Mouse (Mus musculus) embryonic facial prominence, embryonic 10.5 days (tissue): ENCODE data around the gene Col1a1. TPM values are rescaled to one million over a fixed set of nuclear protein-coding genes. Genes with fewer than 3 reads are reported as not detected.

ENCODE experiments used
- DNase-seq: peaks from one replicate; pipeline ENCODE4 v3.0.0-alpha.2; 2017; ENCODE audit warnings: low spot score
- H3K27ac ChIP-seq: fragments of 300-500 bp; sonication (generic); replicated peaks from 2 replicates; pipeline ENCODE4 v1.5.1; 2016; ENCODE audit warnings: mild to moderate bottlenecking
- H3K27me3 ChIP-seq: fragments of 300-500 bp; sonication (generic); replicated peaks from 2 replicates; pipeline ENCODE4 v1.6.1; 2016; ENCODE audit warnings: low read depth, mild to moderate bottlenecking; ENCODE audit not compliant: poor library complexity, severe bottlenecking
- H3K36me3 ChIP-seq: fragments of 300-500 bp; sonication (generic); replicated peaks from 2 replicates; pipeline ENCODE4 v1.6.1; 2016; ENCODE audit warnings: mild to moderate bottlenecking, moderate library complexity
- H3K4me1 ChIP-seq: fragments of 300-500 bp; sonication (generic); 2 replicates; pipeline ENCODE4 v1.6.1; 2016
- H3K4me3 ChIP-seq: fragments of 300-500 bp; sonication (generic); 2 replicates; pipeline ENCODE4 v1.5.1; 2016; ENCODE audit warnings: mild to moderate bottlenecking, moderate library complexity
- H3K9me3 ChIP-seq: fragments of 300-500 bp; sonication (generic); 2 replicates; pipeline ENCODE4 v1.6.1; 2016; ENCODE audit warnings: mild to moderate bottlenecking
- WGBS: fragments of 180-500 bp; shearing (Covaris S2); methylation state at CpG from one replicate; pipeline ENCODE4 v1.1.7; 2016; 5-methylcytosine and 5-hydroxymethylcytosine counted together
- polyA plus RNA-seq: library from polyadenylated mRNA; unstranded; fragments of >200 nt; fragmentation: Nextera tagmentation; extraction: Ambion mirVana; gene quantifications from 2 replicates; pipeline ENCODE4 v1.2.1, GENCODE M21; 2016

The Col1a1 gene
- polyA plus RNA-seq, 1 experiment from 2014 or later, result 88.8 TPM

- H3K9me3 ChIP-seq, result no peaks in the 10 kb centered on the region
- H3K4me1 ChIP-seq, result peaks cover 60% of the 10 kb centered on the region
- no peak for DNase-seq
- H3K27me3 ChIP-seq, result no peaks in the 10 kb centered on the region
- WGBS, result 76% methylated on average over 5 of the region's 5 CpGs
- no peak overlapping the region for H3K27ac ChIP-seq
- H3K36me3 ChIP-seq, result no peaks in the 10 kb centered on the region
- H3K4me3 ChIP-seq, result no peak overlapping the region
These were observed 49.8 kb downstream of the Col1a1 start for GRCm38 (mm10) chr11:94985822-94986221.

GRCm38 (mm10) chr11:94986435-94986834, 50.4 kb downstream of the Col1a1 start:
- Histone ChIP-seq H3K36me3 (no peaks in the 10 kb centered on the region), H3K9me3 (no peaks in the 10 kb centered on the region), H3K4me1 (peaks cover 60% of the 10 kb centered on the region), H3K4me3 (no peak overlapping the region), H3K27me3 (no peaks in the 10 kb centered on the region), H3K27ac (0 out of 2 replicates have a peak overlapping the region, but pooled peaks have one; percentile 75)
- 55% methylated on average over 2 of the region's 2 CpGs for WGBS
- DNase-seq, result no peak

- 41% methylated on average over 6 of the region's 6 CpGs for WGBS
- peak overlapping the region; percentile 75 for H3K27ac ChIP-seq
- no peak overlapping the region for H3K4me3 ChIP-seq
- H3K4me1 ChIP-seq, result peaks cover 69% of the 10 kb centered on the region
- no peaks in the 10 kb centered on the region for H3K27me3 ChIP-seq
- H3K9me3 ChIP-seq, result no peaks in the 10 kb centered on the region
- DNase-seq, result no peak
- H3K36me3 ChIP-seq, result no peaks in the 10 kb centered on the region
These were observed 51.3 kb downstream of the Col1a1 start for GRCm38 (mm10) chr11:94987341-94987740.

DNA sequence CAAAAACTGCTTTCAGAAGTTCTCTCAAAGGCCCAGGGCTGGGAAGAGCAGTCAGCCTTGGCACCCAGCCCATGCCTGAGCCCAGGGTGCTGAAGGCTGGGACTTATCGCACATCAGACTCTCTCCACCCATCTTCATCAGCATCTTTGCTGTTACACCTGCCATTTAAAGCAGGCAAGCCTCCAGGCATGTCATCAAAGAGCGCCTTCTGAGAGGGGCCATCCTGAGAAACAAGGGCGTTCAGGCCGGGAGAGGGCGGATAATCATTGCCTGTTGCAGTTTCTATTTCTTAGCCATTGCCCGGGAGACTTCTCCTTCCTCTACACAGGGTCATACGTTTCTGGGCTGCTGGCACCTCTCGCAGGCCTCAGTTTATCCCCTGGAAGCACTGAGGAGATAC, 51.8 kb downstream of the Col1a1 start:
- Histone ChIP-seq H3K27ac (peak overlapping the region; percentile 75), H3K27me3 (no peaks in the 10 kb centered on the region), H3K36me3 (no peaks in the 10 kb centered on the region), H3K4me1 (peaks cover 74% of the 10 kb centered on the region), H3K9me3 (no peaks in the 10 kb centered on the region), H3K4me3 (no peak overlapping the region)
- 77% methylated on average over 8 of the region's 8 CpGs for WGBS
- DNase-seq, result no peak

DNA sequence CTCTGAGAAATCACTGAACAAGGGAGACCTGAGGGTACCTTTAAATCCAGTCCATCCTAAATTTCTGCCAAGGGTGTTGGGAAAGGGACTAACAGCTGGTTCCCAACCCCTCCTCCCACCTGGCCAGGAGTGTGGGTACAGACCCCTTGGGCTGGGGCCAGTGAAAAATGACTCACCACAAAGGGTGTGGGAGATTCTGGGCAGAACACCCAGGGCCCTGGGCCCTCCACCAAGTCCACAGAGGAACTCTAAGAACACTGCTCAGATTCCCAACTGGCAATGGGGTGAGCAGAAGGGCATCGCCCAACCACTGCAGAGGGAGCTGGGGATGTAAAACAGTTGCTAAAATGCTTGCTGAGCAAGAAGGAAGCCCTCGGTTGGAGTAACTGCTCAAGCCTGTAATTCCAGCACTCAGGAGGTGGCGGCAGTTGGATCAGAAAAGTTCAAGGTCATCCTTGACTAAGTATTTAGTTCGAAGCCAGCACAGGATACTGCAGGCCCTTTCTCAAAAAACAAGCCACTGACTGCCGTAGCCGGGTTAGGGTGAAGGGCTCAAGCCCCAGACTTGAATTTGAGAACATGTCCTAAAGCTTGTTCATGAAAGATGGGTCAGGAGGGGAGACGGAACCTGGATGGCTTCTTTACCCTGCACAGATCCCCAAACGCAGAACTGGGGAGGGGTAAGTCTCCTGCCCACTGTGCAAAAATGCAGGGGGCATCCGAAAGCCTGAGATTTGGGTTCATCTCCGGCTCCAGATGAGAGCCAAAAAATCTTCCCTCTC, 52.9 kb downstream of the Col1a1 start:
- H3K27ac ChIP-seq, result peak overlapping the region; percentile 96
- H3K9me3 ChIP-seq, result no peaks in the 10 kb centered on the region
- H3K4me1 ChIP-seq, result peaks cover 85% of the 10 kb centered on the region
- DNase-seq, result no peak
- H3K4me3 ChIP-seq, result peak overlapping the region; percentile 87
- 0 out of 2 replicates have a peak, but pooled peaks cover 3% of the 10 kb centered on the region for H3K36me3 ChIP-seq
- WGBS, result 19% methylated on average over 10 of the region's 10 CpGs
- no peaks in the 10 kb centered on the region for H3K27me3 ChIP-seq

DNA sequence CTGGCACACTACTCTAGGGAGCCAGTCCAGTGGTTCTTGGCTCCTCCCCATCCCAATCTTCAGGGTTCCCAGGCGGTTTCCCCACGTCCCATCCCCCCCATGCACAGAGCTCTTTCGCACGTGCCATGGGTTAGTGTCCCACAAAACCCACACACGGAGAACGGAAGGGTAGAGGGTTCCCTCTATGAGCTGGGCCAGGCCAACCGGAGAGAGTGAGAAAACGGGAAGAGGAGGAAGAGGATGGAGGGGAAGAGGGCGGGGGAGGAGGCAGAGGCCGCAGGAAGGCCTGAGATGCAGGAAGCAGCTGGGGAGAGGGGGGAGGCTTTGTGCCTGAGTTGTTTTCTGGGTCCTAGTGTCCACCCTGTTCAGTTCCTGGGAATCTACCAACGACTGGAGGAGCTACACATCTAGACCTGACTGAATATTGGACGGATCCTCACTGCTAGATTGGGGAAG, 53.6 kb downstream of the Col1a1 start:
- Histone ChIP-seq H3K27ac (peak overlapping the region; percentile 96), H3K9me3 (no peaks in the 10 kb centered on the region), H3K4me1 (peaks cover 91% of the 10 kb centered on the region), H3K27me3 (no peaks in the 10 kb centered on the region), H3K36me3 (peaks cover 9% of the 10 kb centered on the region), H3K4me3 (peak overlapping the region; percentile 87)
- under 1% methylated on average over 12 of the region's 12 CpGs for WGBS
- DNase-seq, result peak; percentile 93

DNA sequence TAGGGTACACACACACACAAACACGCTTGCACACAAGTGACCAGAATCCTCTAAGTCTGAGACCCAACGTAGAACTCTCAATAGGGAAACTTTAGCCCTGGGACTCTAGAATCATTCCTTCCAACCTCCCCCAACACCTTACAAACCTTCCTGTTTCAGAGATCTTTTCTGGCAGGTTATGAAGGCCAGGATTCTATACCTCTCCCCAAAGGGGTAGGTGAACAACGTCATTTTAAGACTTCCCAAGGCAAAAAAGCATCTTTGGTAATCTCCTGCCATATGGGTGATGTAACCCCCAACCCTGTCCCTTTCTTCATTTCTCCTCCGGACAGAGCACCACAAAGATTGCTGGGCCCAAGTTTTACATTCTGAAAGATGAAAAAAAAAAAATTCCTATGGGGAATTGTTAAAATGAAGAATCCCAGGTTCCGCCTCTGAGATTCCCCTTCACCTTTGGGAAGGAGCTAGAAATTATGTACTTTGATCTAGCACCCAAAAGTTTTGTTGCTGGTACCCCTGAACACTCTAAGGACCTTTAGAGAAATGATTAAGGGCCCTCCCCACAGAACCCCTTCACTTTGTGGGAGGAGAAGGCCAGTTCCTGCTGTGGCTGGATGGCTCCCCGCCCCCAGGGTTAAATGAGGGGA, 54.2 kb downstream of the Col1a1 start:
- 41% methylated on average over 6 of the region's 6 CpGs for WGBS
- H3K4me3 ChIP-seq, result peak overlapping the region; percentile 87
- no peak for DNase-seq
- peak overlapping the region; percentile 96 for H3K27ac ChIP-seq
- peaks cover 15% of the 10 kb centered on the region for H3K36me3 ChIP-seq
- no peaks in the 10 kb centered on the region for H3K27me3 ChIP-seq
- peaks cover 91% of the 10 kb centered on the region for H3K4me1 ChIP-seq
- no peaks in the 10 kb centered on the region for H3K9me3 ChIP-seq

- peak; percentile 96 for DNase-seq
- peaks cover 92% of the 10 kb centered on the region for H3K4me1 ChIP-seq
- peak within 1 kb of the TSS; percentile 87 for H3K4me3 ChIP-seq
- peaks cover 22% of the 10 kb centered on the region for H3K36me3 ChIP-seq
- H3K9me3 ChIP-seq, result no peaks in the 10 kb centered on the region
- under 1% methylated on average over 63 of the region's 69 CpGs for WGBS
- peak within 1 kb of the TSS; percentile 96 for H3K27ac ChIP-seq
- no peaks in the 10 kb centered on the region for H3K27me3 ChIP-seq
These were observed 54.9 kb downstream of the Col1a1 start, which contains the start of gene Ppp1r9b for GRCm38 (mm10) chr11:94990749-94991577. Gene Ppp1r9b (plus strand): TSS chr11:94991035.

DNA sequence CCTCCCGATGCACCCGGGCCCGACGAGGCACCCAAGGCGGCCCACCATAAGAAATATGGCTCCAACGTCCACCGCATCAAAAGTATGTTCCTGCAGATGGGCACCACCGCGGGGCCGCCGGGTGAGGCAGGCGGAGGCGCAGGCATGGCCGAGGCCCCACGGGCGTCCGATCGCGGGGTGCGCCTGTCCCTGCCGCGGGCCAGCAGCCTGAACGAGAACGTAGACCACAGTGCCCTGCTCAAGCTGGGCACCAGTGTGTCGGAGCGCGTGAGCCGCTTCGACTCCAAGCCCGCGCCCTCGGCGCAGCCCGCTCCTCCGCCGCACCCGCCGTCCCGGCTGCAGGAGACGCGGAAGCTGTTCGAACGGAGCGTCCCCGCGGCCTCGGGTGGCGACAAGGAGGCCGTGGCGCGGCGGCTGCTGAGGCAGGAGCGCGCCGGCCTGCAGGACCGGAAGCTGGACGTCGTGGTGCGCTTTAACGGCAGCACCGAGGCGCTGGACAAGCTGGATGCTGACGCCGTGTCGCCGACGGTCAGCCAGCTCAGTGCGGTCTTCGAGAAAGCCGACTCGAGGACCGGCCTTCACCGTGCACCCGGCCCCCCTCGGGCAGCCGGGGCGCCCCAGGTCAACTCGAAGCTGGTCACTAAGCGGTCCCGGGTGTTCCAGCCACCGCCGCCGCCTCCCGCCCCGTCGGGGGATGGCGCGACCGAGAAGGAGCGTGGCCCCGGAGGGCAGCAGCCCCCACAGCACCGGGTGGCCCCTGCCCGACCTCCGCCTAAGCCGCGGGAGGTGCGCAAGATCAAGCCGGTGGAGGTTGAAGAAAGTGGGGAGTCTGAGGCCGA, 55.8 kb downstream of the Col1a1 start:
- H3K27me3 ChIP-seq, result no peaks in the 10 kb centered on the region
- WGBS, result under 1% methylated on average over 99 of the region's 99 CpGs
- H3K9me3 ChIP-seq, result no peaks in the 10 kb centered on the region
- peak overlapping the region; percentile 87 for H3K4me3 ChIP-seq
- H3K36me3 ChIP-seq, result peaks cover 31% of the 10 kb centered on the region
- H3K4me1 ChIP-seq, result peaks cover 92% of the 10 kb centered on the region
- H3K27ac ChIP-seq, result peak overlapping the region; percentile 96
- DNase-seq, result peak; percentile 71

- Histone ChIP-seq H3K27ac (peak overlapping the region; percentile 96), H3K4me1 (peaks cover 86% of the 10 kb centered on the region), H3K4me3 (peak overlapping the region; percentile 87), H3K36me3 (peaks cover 36% of the 10 kb centered on the region), H3K9me3 (no peaks in the 10 kb centered on the region), H3K27me3 (no peaks in the 10 kb centered on the region)
- no peak for DNase-seq
- WGBS, result 1% methylated on average over 20 of the region's 20 CpGs
These were observed 56.4 kb downstream of the Col1a1 start for GRCm38 (mm10) chr11:94992480-94992753.

DNA sequence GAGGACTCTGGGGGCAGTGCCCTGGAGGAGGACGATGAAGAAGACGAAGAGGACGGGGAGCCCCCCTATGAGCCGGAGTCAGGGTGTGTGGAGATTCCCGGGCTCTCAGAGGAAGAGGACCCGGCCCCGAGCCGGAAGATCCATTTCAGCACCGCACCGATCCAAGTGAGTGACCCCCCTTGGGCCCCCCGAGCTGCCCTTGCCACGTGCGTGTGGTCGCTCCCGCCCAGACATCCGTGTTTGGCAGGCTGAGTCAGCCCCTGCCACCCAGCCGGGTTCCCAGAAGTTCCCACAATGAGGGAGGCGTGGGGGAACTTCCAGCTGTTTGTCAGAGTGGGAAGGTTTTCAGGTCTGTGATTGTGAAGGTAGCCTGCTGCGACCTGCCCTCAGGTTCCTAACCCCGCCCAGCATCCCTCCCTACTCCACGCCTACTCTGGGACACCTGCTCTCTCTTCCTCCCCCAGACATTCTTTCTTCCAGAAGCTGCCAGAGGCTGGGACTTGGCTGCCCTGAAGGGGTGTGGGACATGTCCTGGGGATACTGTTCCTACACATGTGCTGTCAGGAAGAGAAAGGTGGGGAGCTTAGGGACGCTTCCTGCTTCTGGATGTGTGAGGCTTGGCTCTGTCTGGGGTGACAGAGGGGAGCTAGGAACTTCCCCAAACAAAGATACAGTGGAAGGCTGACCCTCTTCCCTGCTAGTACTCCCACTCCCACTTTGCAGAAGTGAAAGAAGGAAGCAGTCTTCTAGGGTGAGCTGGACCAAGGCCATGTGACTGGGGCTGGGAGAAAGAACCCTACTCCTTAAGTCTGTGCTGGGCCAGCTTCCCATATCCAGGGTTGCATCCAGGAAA, 57.0 kb downstream of the Col1a1 start:
- peak overlapping the region; percentile 87 for H3K4me3 ChIP-seq
- WGBS, result 4% methylated on average over 22 of the region's 22 CpGs

More for the DNA sequence above, 57.0 kb downstream of the Col1a1 start:
- H3K27ac ChIP-seq, result peak overlapping the region; percentile 96
- H3K4me1 ChIP-seq, result peaks cover 83% of the 10 kb centered on the region
- no peaks in the 10 kb centered on the region for H3K9me3 ChIP-seq
- DNase-seq, result peak; percentile 52
- H3K27me3 ChIP-seq, result no peaks in the 10 kb centered on the region
- peaks cover 42% of the 10 kb centered on the region for H3K36me3 ChIP-seq
